Mouse (Mus musculus) cerebellum, postnatal 36 days (tissue): ENCODE measurements around the gene Spata25.

Experiments used
- DNase-seq, 2 experiments: peaks; one replicate each; pipeline ENCODE4 v3.0.0; 2021 to 2022; ENCODE audit warnings: mixed read lengths in 2 of 2

Gene Spata25

DNA sequence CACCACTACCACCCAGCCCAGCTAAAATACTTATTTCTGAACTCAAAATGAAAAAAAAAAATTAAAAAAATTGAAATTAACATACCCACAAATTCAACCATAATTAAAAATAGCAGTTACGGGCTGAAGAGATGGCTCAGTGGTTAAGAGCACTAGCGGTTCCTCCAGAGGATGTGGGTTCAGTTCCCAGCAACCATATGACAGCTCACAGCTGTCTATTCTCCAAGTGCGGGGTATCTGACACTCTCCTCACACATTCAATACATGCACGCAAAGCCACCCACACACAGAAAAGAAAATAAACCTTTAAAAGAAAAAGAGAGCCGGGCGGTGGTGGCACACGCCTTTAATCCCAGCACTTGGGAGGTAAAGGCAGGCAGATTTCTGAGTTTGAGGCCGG lies 21.7 kb upstream of the Spata25 start:
- DNase-seq, result no peak

DNA sequence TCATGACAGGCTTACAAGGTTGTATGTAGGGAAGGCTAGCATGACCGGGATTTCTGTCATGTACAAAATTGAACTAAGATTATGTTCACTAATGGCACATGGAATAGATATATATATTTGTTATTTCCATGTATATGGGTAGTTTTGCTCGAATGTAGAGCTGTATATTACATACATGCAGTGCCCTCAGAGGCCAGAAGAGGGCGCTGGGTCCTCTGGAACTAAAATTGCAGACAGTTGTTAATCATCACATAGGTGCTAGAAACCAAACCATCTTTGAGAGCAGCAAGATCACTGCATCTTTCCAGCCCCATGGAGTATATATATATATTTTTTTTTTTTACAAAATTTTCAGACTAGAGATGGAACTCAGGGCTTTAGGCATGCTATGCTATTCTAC lies 17.4 kb upstream of the Spata25 start:
- DNase-seq, result no peak

DNA sequence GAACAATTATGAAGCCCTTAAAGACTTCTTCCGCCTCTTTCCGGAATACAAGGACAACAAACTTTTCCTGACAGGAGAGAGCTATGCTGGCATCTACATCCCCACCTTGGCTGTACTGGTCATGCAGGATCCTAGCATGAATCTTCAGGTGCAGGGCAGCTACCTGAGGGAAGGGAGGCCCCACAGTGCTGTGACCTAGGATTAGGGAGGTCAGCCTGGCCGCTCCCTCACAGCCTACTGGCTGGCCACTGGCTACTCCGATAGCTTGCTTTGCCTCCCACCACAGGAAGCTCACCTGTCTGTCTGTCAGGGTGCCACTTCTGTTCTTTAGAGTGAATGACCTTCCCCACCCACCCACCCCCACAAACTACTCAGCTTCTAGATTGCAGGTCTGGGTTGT lies 6.8 kb upstream of the Spata25 start:
- no peak for DNase-seq

DNA sequence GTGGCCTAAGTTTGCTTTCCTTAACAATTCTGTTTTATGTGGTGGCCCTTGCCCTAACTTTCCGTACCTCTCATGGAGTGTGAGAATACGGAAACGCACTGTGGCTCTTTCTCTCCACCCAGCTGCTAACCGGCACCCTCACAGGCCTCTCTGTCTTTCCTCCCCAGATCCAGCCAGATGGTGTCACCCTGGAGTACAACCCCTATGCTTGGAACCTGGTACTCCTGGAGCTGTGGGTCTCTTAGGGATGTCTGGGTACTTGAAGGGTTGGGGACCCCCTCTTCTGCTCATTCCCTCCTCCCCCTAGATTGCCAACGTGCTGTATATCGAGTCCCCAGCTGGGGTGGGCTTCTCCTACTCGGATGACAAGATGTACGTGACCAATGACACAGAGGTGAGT lies 6.2 kb upstream of the Spata25 start:
- DNase-seq, result no peak

DNA sequence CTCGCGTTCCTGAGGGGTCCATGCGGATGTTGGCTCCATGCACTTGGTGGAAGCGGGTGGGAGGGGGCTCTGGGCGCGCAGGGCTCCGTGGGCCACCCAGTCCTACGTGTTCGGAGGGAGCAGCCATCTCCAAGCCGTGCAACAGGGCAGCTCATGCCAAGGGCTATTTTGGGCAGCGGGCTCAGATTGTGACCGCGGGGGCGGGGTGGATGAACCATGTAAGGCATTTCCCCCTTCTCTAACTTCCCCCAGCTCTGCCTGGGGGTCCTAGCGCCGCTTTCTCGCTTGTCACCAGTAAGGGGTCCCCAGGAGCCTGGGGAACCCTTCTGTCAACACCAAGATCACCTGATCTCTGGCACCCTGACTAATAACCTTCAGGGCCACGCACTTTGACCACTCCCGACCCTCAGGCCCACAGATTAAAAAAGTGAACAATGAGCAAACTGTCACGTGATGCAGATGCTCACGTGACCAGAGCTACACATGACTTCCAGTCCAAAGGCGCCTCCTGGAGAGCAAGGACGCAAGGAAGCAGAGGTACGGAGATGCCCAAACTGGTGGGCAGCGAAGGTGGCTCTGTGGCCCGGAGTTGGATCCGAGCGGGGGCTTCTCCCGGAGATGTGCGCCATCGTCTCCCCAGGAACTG lies 5.1 kb upstream of the Spata25 start, which contains the start of gene Neurl2:
Neurl2 (minus strand) TSS at position 143 of the 646 bp plus-strand sequence.
- peak; percentile 89 to 94 for DNase-seq

DNA sequence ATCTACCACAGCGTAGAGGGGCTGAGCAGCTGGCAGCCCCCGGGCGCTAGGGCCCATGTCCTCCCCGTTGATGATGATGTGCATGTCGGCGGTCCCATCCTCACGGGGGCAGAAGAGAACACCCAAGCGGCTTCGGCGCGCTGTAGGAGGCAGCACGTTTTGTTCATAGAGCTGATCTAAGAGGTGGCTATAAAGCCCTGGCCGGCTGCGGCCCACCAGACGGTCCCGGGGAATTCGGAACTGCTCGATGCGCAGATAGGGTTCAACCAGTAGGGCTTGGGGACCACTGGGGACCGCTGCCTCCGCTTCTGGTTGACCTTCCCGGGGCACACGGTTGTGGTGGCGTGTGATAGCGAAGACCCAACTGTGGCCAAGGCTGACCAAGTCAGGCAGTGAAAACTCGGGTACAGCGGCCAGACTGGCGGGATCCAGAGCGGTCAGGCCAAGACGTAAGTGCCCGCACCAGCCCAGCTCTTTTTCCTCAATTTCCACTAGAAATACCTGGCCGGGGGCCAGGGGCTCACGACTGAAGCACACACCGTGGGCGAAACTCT lies 4.5 kb upstream of the Spata25 start, which contains the start of gene Ctsa:
Ctsa (plus strand) TSS at position 126 of the 554 bp plus-strand sequence.
- peak; percentile 71 to 77 for DNase-seq

DNA sequence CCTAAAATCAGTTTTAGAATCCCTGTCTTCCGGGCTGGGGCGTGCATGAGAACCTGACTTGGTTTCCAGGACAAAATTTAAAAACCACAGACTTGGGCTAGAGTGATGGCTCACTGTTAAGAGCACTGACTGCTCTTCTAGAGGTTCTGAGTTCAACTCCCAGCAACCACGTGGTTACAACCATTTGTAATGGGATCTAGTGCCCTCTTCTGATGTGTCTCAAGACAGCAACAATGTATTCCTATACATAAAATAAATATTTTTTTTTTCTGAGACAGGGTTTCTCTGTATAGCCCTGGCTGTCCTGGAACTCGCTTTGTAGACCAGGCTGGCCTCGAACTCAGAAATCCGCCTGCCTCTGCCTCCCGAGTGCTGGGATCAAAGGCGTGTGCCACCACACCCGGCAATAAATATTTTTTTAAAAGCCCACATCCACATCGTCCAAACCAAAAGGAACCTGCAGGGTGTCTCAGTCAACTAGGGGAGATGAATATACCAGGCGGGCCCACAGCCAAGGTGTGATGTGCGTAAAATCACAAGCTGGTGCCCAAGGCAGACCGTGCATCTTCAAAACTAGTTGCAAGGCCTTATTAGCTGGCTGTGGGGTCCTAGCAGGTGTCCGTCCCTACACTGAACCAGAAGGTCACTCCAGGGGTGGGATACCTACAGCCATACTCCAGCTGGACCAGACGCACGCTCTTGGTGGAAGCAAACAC lies 3.9 kb upstream of the Spata25 start:
- DNase-seq, result peak in 1 of 2 experiments; percentile 46

DNA sequence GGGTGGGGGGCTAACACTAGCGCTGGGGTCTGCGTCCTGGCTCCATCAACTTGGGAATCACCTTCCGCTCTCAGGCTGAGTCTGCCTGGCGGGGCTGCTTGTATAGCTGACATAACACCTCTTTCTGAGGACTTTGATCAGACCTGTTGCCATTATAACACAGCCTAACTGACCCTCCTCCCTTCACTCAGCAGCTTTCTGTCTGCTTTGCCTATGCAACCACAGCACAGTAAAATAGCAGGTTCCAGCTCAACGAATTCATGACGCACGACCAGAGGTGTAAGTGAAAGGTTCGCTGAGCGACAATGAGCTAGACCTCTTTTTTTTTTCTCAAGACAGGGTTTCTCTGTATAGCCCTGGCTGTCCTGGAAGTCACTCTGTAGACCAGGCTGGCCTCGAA lies 2.7 kb upstream of the Spata25 start:
- DNase-seq, result no peak

DNA sequence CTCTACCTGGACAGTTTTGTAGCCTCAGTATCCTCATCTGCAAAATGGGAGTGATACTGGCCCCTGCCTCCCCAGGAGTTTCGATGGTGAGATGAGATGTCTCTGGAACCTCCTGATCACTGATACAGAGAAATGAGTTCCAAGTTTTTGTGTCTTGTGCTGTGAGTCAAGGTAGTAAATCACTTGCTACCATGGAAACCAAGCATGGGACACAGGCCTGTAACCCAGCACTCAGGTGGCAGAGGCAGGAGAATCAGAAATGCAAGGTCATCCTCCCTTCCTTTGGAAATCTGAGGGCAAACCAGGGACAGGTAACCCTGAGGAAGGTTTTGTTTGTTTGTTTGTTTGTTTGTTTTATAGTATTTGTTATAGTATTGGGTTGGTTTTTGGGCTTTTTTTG lies 753 bp upstream of the Spata25 start:
- DNase-seq, result no peak

DNA sequence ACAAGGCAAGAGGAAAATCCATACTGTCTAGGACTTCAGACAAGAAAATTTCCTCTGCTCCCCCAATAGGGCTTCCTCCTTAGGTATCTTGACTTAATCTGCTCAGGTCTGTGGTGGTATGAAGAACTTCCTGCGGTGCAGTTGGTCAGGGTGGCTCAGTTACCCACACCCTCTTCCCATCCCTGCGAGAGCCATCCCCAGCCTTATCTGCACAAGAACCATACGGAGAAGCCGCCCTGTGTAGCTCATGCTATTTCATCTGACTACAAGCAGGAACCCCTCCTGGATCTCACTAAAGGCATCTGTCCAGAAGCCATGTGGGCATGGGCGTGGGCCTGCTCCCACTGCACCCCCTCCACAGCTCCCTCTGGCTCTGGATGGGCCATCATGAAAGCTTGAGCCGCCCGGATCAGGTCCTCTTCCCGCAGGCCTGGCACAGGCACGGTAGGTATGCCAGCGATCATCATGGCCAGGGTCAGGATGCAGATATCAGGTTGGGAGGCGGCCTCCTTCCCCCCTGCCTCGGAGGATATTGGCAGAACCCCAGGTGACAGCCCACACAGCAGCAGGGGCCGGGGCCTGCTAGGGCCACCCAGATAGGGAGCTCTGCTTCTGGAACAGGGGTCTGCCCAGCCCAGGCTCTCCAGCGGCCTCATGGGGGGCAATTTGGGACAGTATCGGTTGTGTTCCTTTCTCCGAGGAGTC lies 1.0 kb downstream of the Spata25 start:
- DNase-seq, result no peak

DNA sequence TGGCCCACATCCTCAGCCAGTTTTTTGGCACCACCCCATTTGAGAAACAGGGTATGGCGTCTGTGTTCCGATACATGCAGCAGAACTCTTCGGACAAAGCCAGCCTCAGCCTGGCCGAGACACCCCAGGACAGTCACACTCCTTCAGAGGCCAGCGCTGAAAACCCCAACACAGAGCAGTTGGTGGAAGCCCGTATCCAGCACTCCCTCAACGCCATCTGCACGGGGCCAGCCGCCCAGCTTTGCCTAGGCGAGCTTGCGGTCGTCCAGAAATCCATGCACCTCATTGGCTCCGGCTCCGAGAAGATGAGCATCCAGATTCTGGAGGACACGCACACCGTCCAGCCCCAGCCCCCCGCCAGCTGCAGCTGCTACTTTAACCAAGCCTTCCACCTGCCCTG lies 2.8 kb downstream of the Spata25 start:
- DNase-seq, result no peak

DNA sequence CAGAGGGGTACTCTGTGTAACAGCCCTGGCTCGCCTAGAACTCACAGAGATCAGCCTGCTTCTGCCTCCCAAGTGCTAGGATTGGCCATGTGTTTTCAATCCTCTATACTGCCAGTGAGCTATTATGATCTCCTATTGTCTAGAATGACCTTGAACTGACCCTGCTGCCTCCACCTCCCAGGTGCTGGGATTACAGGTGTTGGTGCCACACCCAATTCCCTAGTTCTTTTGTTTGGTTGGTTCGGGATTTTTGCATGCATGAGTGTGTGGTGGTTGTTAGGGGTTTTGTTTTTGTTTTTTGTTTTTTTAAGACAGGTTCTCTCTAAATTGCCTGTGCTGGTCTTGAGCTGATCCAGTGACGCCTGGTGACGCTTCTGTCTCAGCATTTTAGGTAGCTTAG lies 4.4 kb downstream of the Spata25 start:
- DNase-seq, result no peak

DNA sequence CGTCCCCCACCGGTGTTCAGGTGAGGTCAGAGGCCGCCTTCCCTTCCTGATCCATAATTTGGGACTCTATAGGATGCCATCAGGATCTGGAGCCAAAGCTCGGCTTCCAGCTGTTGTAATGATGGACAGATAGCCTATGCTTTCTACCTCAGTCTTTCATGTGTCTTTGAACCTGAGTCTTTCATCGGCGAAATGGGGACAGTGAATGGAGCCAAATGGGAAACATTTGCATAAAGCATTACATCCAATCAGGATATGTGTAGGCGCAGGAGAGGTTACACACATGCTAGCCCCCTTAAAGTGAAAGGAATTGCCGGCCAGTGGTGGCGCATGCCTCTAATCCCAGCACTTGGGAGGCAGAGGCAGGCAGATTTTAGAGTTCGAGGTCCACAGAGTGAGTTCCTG lies 5.2 kb downstream of the Spata25 start:
- no peak for DNase-seq

DNA sequence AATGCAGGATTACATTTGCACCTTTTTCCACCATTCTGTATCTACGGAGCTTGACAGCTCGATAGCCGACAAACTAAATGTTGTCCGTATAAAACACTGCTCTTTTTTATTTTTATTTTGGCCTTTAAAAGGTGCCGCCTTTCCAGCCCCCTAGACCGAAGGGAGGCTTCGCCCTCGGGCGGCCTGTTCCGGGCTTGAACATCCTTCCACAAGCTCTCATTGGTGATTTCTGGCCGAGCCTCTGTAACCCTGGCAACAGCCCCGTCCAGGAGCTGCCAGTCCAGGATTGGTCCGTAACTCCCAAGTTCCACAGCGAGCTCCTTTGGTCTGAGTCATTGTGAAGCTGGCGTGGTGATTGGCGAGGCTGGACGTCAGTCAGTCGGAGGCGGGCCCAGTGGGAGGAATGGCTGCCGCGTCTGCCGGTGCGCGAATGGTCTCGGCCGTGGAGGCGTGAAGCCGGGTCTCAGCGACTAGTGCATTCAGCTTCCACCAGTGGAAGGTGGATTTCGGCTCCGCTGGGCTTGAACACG lies 5.6 kb downstream of the Spata25 start, which contains the start of gene Zswim1:
Zswim1 (plus strand) TSS at position 51 of the 530 bp plus-strand sequence.
- peak; percentile 100 for DNase-seq

DNA sequence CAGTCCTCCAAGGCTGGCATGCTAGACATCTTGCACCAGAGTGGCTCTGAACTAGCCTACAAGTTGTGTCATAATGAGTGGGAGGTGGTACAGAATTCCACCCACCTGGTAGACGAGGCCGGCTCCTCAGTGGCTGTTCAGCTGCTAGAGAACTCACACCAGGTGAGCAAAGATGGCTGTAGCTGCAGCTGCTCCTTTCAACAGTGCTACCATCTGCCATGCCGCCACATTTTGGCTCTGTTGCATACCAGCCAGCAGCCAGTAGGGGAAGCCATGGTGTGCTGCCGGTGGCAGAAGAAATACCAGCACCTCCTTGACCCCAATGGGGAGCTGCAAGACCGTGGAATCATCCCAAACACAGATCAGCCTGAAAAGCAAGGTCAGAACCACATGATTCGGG lies 7.3 kb downstream of the Spata25 start:
- DNase-seq, result peak in 1 of 2 experiments; percentile 40

DNA sequence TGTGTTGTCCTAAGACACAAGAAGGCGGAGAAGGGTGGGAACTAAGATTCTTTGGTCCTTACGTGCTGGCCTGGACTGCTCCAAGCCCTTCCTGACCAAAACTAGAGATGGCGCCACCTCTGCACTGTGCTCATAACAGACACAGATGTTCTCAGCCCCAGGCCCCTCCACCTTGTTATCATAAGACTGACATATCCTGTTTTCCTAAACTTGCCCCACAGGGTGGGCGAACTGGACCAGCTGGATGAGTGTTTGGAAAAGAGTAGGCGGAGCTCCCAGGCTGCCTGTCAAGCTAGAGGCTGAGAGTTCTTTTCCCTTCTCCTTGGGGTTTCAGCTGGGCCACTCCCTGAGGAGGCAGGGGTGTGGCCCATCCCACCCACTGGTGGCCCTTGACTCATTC lies 10.6 kb downstream of the Spata25 start:
- DNase-seq, result no peak

DNA sequence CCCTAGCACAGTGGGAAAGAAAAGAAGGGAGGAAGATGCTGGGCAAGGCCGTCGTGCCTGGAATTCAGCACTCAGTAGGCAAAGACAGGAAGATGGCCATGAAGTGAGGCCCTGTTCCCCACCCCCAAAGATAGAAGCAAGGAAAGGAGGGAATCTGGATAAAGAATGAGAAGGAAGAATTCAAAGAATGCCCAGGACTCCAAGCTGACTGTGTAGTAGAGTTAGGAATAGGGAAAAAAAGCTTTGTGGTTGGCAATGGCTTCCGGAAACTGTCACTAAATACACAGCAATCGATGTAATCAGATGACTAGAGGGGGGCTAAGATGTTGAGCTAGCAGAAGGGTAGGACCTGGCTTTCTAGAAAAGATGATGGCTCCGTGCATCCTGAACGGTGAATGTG lies 11.1 kb downstream of the Spata25 start:
- no peak for DNase-seq

DNA sequence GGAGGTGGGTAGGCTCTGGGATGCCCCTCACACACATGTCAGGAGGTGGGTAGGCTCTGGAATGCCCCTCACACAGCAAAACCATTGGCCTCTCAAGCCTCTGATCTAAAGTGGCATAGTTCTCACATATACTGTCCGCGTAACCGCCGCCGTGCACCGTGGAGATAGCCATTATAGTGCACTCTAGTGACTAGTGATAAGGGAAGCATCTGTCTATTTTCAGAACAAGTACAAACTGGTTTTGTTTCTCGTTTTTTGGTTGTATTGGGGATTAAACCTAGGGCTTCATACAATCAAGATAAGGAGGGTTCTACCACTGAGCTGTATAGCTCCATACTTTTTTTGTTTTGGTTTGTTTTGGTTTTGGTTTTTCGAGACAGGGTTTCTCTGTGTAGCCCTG lies 12.5 kb downstream of the Spata25 start:
- no peak for DNase-seq

DNA sequence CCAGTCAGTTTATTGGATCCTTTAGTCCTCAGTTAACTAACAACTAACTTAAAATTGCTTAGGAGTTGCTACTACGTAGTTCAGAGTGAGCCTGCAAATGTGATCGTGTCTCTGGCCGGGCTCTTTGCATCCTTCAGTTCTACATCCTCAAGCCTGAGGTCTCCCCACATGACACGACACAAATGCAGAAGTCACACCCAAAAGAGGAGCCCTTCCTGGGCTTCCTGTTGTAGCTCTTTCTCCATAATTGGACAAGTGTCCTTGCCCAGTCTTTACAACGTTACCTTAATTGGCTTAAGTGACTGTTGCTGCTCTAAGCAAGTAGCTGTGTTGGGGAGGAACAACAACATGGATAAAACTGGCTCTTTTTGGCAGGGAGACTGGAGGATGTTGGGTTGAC lies 13.0 kb downstream of the Spata25 start:
- DNase-seq, result no peak

DNA sequence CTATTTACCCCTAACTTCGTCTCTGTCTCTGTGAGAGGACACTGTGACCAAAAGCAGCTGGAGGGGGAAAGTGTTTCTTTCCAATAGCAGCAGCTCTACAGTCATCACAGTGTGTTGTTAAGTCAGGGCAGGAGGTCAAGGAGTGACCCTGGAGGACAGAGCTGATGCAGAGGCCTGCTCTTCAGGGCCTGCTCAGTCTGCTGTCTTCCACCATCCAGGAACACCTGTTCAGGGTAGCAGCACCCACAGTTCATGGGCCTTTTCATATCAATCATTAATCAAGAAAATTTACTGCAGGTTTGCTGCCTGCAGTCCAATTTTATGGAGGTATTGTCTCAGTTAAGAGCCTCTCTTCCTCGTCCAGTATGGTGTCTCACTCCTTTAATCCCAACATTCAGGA lies 14.8 kb downstream of the Spata25 start:
- DNase-seq, result no peak

DNA sequence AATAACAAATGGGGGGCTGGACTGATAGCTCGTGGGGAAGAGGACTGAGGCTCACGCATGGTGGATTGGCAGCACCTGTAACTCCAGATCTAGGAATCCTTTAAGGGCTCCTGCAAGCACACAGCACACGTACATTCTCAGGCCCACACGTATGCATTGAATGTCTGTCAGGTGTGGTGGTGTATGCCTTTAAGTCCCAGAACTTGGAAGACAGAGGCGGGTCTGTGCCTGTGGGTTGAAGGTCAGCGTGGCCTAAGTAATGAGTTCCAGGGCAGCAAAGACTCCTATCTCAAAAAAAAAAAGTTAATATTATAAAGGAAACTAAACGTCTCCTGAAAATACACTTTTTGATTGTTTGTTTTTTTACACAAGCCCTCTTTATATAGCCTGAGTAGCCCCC lies 21.7 kb downstream of the Spata25 start:
- DNase-seq, result no peak

DNA sequence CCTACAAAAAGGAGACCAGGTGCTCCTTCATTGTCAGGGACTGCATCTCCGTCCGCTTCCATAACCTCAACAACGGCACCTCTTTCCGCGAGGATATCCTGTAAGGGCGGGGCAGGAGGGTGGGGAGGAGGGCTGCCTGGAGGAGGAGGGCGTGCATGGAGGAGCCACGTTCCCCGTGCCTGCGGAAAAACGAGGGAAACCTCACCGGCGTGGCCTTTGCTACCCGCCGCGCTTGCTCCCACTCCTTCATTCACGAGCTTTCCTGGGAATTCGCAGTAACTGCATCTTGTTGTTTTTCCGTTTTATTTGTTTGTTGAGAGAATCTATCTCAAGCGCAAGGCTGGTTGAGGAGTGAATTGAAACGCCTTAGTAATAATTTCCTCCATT lies 23.0 kb downstream of the Spata25 start:
- DNase-seq, result no peak
